Mouse (Mus musculus) stomach, embryonic 14.5 days (tissue): ENCODE measurements around the gene H2-Q2. TPM values are rescaled to one million over a fixed set of nuclear protein-coding genes. Genes with fewer than 3 reads are reported as not detected.
"Not testable (repeated sequence)": the region's sequence is repeated elsewhere in the genome, so short reads cannot be mapped to it uniquely, and the experiment has no call there.

Source experiments
- ATAC-seq: fragments of 200-750 bp; cut with Nextera tagmentation; 2 replicates; pipeline ENCODE4 v1.8.0; 2017; ENCODE audit warnings: low read depth, moderate TSS enrichment; ENCODE audit not compliant: insufficient number of reproducible peaks, insufficient read depth, low FRiP score
- H3K27ac ChIP-seq: fragments of 300-500 bp; sonication (generic); 2 replicates; pipeline ENCODE4 v1.5.1; 2014; ENCODE audit warnings: mild to moderate bottlenecking, low read length, moderate library complexity, mixed read lengths
- H3K27me3 ChIP-seq: fragments of 300-500 bp; sonication (generic); 2 replicates; pipeline ENCODE4 v1.6.1; 2014; ENCODE audit warnings: low read length, control low read depth, mixed read lengths; ENCODE audit not compliant: control insufficient read depth, insufficient read depth
- H3K36me3 ChIP-seq: fragments of 300-500 bp; sonication (generic); 2 replicates; pipeline ENCODE4 v1.6.1; 2014; ENCODE audit warnings: mild to moderate bottlenecking, control low read depth, low read length, moderate library complexity, mixed read lengths; ENCODE audit not compliant: control insufficient read depth, insufficient read depth
- H3K4me1 ChIP-seq: fragments of 300-500 bp; sonication (generic); 2 replicates; pipeline ENCODE4 v1.6.1; 2014; ENCODE audit warnings: low read length, control low read depth, mixed read lengths; ENCODE audit not compliant: control insufficient read depth, insufficient read depth
- H3K4me2 ChIP-seq: fragments of 300-500 bp; sonication (generic); replicated peaks from 2 replicates; pipeline ENCODE4 v1.6.1; 2014; ENCODE audit warnings: low read depth, low read length, control low read depth
- H3K4me3 ChIP-seq: fragments of 300-500 bp; sonication (generic); 2 replicates; pipeline ENCODE4 v1.5.1; 2014; ENCODE audit warnings: low read depth, low read length, control low read depth
- H3K9ac ChIP-seq: fragments of 300-500 bp; sonication (generic); replicated peaks from 2 replicates; pipeline ENCODE4 v1.6.1; 2014; ENCODE audit warnings: low read depth, mild to moderate bottlenecking, control low read depth, low read length, moderate library complexity, mixed read lengths
- H3K9me3 ChIP-seq: fragments of 300-500 bp; sonication (generic); 2 replicates; pipeline ENCODE4 v1.6.1; 2016; ENCODE audit warnings: low read depth, low read length, control low read depth; ENCODE audit not compliant: control insufficient read depth
- WGBS: fragments of 180-500 bp; shearing (Covaris S2); extraction: QIAGEN DNeasy Blood & Tissue Kit; methylation state at CpG from one replicate; pipeline ENCODE4 v1.1.7; 2014; 5-methylcytosine and 5-hydroxymethylcytosine counted together
- polyA plus RNA-seq: library from polyadenylated mRNA; unstranded; fragments of >200 nt; fragmentation: Nextera tagmentation; extraction: Ambion mirVana; gene quantifications from 2 replicates; pipeline ENCODE4 v1.2.1, GENCODE M21; 2014

Gene H2-Q2
- polyA plus RNA-seq, 1 experiment from 2014 or later = 2.3 TPM

- H3K4me3 ChIP-seq, H3K9ac ChIP-seq, ATAC-seq, H3K27me3 ChIP-seq, H3K9me3 ChIP-seq, H3K4me2 ChIP-seq, H3K36me3 ChIP-seq, H3K27ac ChIP-seq, H3K4me1 ChIP-seq: not testable (repeated sequence)
- WGBS = 47% methylated on average over 6 of the region's 6 CpGs
Measured at GRCm38 (mm10) chr17:35353275-35353674, 11.2 kb downstream of the H2-Q2 start.

GRCm38 (mm10) chr17:35354071-35354470 lies 12.0 kb downstream of the H2-Q2 start:
- H3K27me3 ChIP-seq = 0 out of 2 replicates have a peak, but pooled peaks cover 2% of the 10 kb centered on the region
- no peaks in the 10 kb centered on the region; the same call in 1 of the 2 replicates for H3K4me1 ChIP-seq
- no peaks in the 10 kb centered on the region for H3K36me3 ChIP-seq
- H3K9me3 ChIP-seq = no peaks in the 10 kb centered on the region
- ATAC-seq = no peak
- no peak overlapping the region for H3K9ac ChIP-seq
- H3K4me2 ChIP-seq = no peak overlapping the region
- no peak overlapping the region for H3K27ac ChIP-seq
- 71% methylated on average over 2 of the region's 2 CpGs for WGBS
- no peak overlapping the region for H3K4me3 ChIP-seq

- Histone ChIP-seq H3K9ac (no peak overlapping the region), H3K4me3 (no peak overlapping the region), H3K4me2 (no peak overlapping the region), H3K36me3 (no peaks in the 10 kb centered on the region), H3K27me3 (0 out of 2 replicates have a peak, but pooled peaks cover 2% of the 10 kb centered on the region), H3K27ac (no peak overlapping the region), H3K4me1 (no peaks in the 10 kb centered on the region; the same call in 1 of the 2 replicates), H3K9me3 (no peaks in the 10 kb centered on the region)
- 37% methylated on average over 1 of the region's 1 CpGs for WGBS
- ATAC-seq = no peak
Measured at GRCm38 (mm10) chr17:35357086-35357485, 15.0 kb downstream of the H2-Q2 start.

GRCm38 (mm10) chr17:35358763-35359469 lies 16.9 kb downstream of the H2-Q2 start:
- WGBS = 11% methylated on average over 37 of the region's 38 CpGs
- Histone ChIP-seq H3K27ac (no peak overlapping the region), H3K4me2 (peak overlapping the region; percentile 51), H3K27me3 (0 out of 2 replicates have a peak, but pooled peaks cover 2% of the 10 kb centered on the region), H3K4me1 (no peaks in the 10 kb centered on the region; the same call in 1 of the 2 replicates), H3K9ac (no peak overlapping the region), H3K9me3 (no peaks in the 10 kb centered on the region), H3K36me3 (no peaks in the 10 kb centered on the region), H3K4me3 (peak overlapping the region; percentile 29)
- ATAC-seq = no peak

GRCm38 (mm10) chr17:35359470-35359862 lies 17.4 kb downstream of the H2-Q2 start:
- 16% methylated on average over 21 of the region's 21 CpGs for WGBS
- Histone ChIP-seq H3K9ac (no peak overlapping the region), H3K27me3 (0 out of 2 replicates have a peak, but pooled peaks cover 2% of the 10 kb centered on the region), H3K4me1 (no peaks in the 10 kb centered on the region; the same call in 1 of the 2 replicates), H3K9me3 (no peaks in the 10 kb centered on the region), H3K4me3 (peak overlapping the region; percentile 29), H3K36me3 (no peaks in the 10 kb centered on the region), H3K27ac (no peak overlapping the region), H3K4me2 (peak overlapping the region; percentile 51)
- ATAC-seq = no peak

- Histone ChIP-seq H3K9ac (peak within 1 kb of the TSS; percentile 33), H3K27ac (no peak within 1 kb of the TSS)
- 2% methylated on average over 16 of the region's 16 CpGs for WGBS
Measured at GRCm38 (mm10) chr17:35379369-35379728, 37.3 kb downstream of the H2-Q2 start, which contains the start of gene H2-Q4. Gene H2-Q4, plus strand, starts transcription at chr17:35379617.

GRCm38 (mm10) chr17:35379729-35380451 lies 37.8 kb downstream of the H2-Q2 start:
- WGBS = 1% methylated on average over 70 of the region's 70 CpGs
- no peak overlapping the region for H3K27ac ChIP-seq
- peak overlapping the region; percentile 61 for H3K4me3 ChIP-seq
- H3K9ac ChIP-seq = peak overlapping the region; percentile 33
- no peaks in the 10 kb centered on the region for H3K27me3 ChIP-seq
- H3K36me3 ChIP-seq = no peaks in the 10 kb centered on the region
- H3K4me1 ChIP-seq = no peaks in the 10 kb centered on the region
- peak; percentile 74 for ATAC-seq
- H3K4me2 ChIP-seq = peak overlapping the region; percentile 96
- H3K9me3 ChIP-seq = no peaks in the 10 kb centered on the region

More at GRCm38 (mm10) chr17:35379369-35379728, 37.3 kb downstream of the H2-Q2 start, which contains the start of gene H2-Q4:
- Histone ChIP-seq H3K4me2 (peak within 1 kb of the TSS; percentile 96), H3K27me3 (no peaks in the 10 kb centered on the region), H3K4me3 (peak within 1 kb of the TSS; percentile 61), H3K4me1 (no peaks in the 10 kb centered on the region), H3K9me3 (no peaks in the 10 kb centered on the region), H3K36me3 (no peaks in the 10 kb centered on the region)
- ATAC-seq = peak; percentile 94

- H3K36me3 ChIP-seq, H3K4me1 ChIP-seq, H3K4me3 ChIP-seq, ATAC-seq, H3K27ac ChIP-seq, H3K4me2 ChIP-seq, H3K9ac ChIP-seq, H3K27me3 ChIP-seq, H3K9me3 ChIP-seq: not testable (repeated sequence)
- WGBS = 7% methylated on average over 7 of the region's 7 CpGs
Measured at GRCm38 (mm10) chr17:35389796-35390195, 47.8 kb downstream of the H2-Q2 start.
